18 mouse cellular contexts compared by ENCODE assay signal in the genomic region with DNA sequence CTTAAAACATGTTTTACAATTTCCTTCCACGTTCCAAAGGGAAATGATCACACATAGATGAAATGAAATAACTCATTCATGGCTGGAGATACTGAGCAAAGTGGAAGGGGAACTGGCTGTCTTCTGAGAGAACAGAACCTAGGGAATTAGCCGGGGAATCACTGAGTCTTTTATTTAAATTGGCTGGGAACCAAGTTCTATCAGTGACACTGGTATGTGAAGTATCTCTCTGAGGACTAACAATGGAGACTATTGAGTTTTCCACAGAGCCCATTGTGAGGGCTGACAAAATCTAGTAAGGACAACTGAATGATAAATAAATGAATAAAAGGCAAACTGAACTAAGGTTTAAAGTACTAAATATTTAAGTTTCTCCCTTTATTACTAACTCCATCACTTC.
DNase-seq lines count a peak whose midpoint lies in the region; ATAC-seq and TF ChIP-seq lines count a peak whose summit lies in the region.
"Had no signal": no experiment of that assay in that cellular context is flagged by ENCODE, and none has a peak within 500 bp of the region (broad histone marks: within the 10 kb centered on the region; RNA-seq: fewer than 3 reads in every experiment).

No protein-coding gene starts in this region.

- intact Hi-C loops in left cerebral cortex, adult 2 months (cut with DNase I), result no loop called here

- peak; percentile 75 for ATAC-seq in heart, embryonic 12.5 days (ENCODE audit: insufficient number of reproducible peaks, low FRiP score)
- ATAC-seq in lung, embryonic 16.5 days (ENCODE audit: low read depth), result 0 out of 2 replicates have a peak, but pooled peaks have one; percentile 43

- H3K4me2 ChIP-seq in heart, embryonic 12.5 days, result no peak overlapping the region
- H3K4me2 ChIP-seq in lung, embryonic 16.5 days (ENCODE audit: low read depth, low read length), result no peak overlapping the region
- H3K4me2 ChIP-seq: embryonic facial prominence, embryonic 13.5 days; liver, embryonic 11.5 days; lung, embryonic 15.5 days; neural tube, embryonic 13.5 days had no signal

- no peak for TF ChIP-seq POLR2A in brain, embryonic 14.5 days (IDR thresholded peaks at IDR 0.05; ENCODE audit: borderline replicate concordance, extremely low read depth, insufficient read depth, insufficient read length, poor library complexity, severe bottlenecking)

- H3K4me1 ChIP-seq in heart, embryonic 12.5 days (replicated peaks), result peaks cover 5% of the 10 kb centered on the region; the same call in 1 of the 2 replicates
- H3K4me1 ChIP-seq in lung, embryonic 16.5 days (replicated peaks; ENCODE audit: control insufficient read depth, insufficient read depth, low read length), result no peaks in the 10 kb centered on the region
- H3K4me1 ChIP-seq: embryonic facial prominence, embryonic 13.5 days; limb, embryonic 10.5 days; lung, embryonic 15.5 days had no signal

- H3K27ac ChIP-seq in heart, embryonic 12.5 days (ENCODE audit: poor library complexity, severe bottlenecking), result no peak overlapping the region
- H3K27ac ChIP-seq in lung, embryonic 16.5 days (ENCODE audit: low read length), result no peak overlapping the region
- H3K27ac ChIP-seq in left cerebral cortex, adult 2 months, result no peak overlapping the region
- H3K27ac ChIP-seq: embryonic facial prominence, embryonic 13.5 days; heart, adult 2 months; limb, embryonic 10.5 days; lung, embryonic 15.5 days; neural tube, embryonic 13.5 days had no signal

- WGBS in heart, embryonic 12.5 days, result 13% methylated on average over 2 of the region's 2 CpGs
- 4% methylated on average over 2 of the region's 2 CpGs for WGBS in lung, embryonic 16.5 days

- H3K9ac ChIP-seq in heart, embryonic 12.5 days, result no peak overlapping the region
- H3K9ac ChIP-seq in lung, embryonic 16.5 days (ENCODE audit: low read length), result no peak overlapping the region
- H3K9ac ChIP-seq: embryonic facial prominence, embryonic 13.5 days; lung, embryonic 15.5 days; neural tube, embryonic 13.5 days had no signal

- no peaks in the 10 kb centered on the region for H3K9me3 ChIP-seq in heart, embryonic 12.5 days (replicated peaks)
- H3K9me3 ChIP-seq in lung, embryonic 16.5 days (ENCODE audit: control insufficient read depth, low read length), result no peaks in the 10 kb centered on the region
- H3K9me3 ChIP-seq: embryonic facial prominence, embryonic 13.5 days; limb, embryonic 10.5 days; lung, embryonic 15.5 days; neural tube, embryonic 13.5 days had no signal

- no peaks in the 10 kb centered on the region for H3K27me3 ChIP-seq in heart, embryonic 12.5 days (replicated peaks)
- no peaks in the 10 kb centered on the region for H3K27me3 ChIP-seq in lung, embryonic 16.5 days (ENCODE audit: control insufficient read depth, insufficient read depth, low read depth, low read length)
- H3K27me3 ChIP-seq: embryonic facial prominence, embryonic 13.5 days; lung, embryonic 15.5 days; neural tube, embryonic 13.5 days had no signal

- TF ChIP-seq CTCF in brain, embryonic 14.5 days (IDR thresholded peaks at IDR 0.05; ENCODE audit: borderline replicate concordance, extremely low read depth, insufficient read depth, insufficient read length), result no peak
- TF ChIP-seq CTCF in left cerebral cortex, adult 2 months (IDR thresholded peaks at IDR 0.05), result no peak

- no peak overlapping the region for H3K4me3 ChIP-seq in heart, embryonic 12.5 days
- H3K4me3 ChIP-seq in lung, embryonic 16.5 days (ENCODE audit: low read length), result no peak overlapping the region
- no peak overlapping the region for H3K4me3 ChIP-seq in left cerebral cortex, adult 2 months
- H3K4me3 ChIP-seq: embryonic facial prominence, embryonic 13.5 days; heart, adult 2 months; limb, embryonic 10.5 days; lung, embryonic 15.5 days; neural tube, embryonic 13.5 days had no signal

- DNase-seq in heart, adult 8-10 months (ENCODE audit: low spot score), result no peak
- DNase-seq in lung, adult 18-20 months, result no peak
- DNase-seq in brain, embryonic 14.5 days (ENCODE audit: low read depth), result peak; percentile 70
- DNase-seq in mesoderm, embryonic 11.5 days (ENCODE audit: low read depth, low spot score), result peak; percentile 23
- DNase-seq in left cerebral cortex, adult 2 months (ENCODE audit: extremely low spot score in 1 of 2, low spot score in 2 of 2), result no peak
- DNase-seq: cerebellum, postnatal 10 days; heart, adult 2 months; heart, postnatal 14 days; kidney, adult 9 months; right cerebral cortex, postnatal 4 days; thymus, postnatal 14 days had no signal

- no peaks in the 10 kb centered on the region for H3K36me3 ChIP-seq in heart, embryonic 12.5 days
- no peaks in the 10 kb centered on the region for H3K36me3 ChIP-seq in lung, embryonic 16.5 days (ENCODE audit: control insufficient read depth, insufficient read depth, low read length)
- H3K36me3 ChIP-seq: embryonic facial prominence, embryonic 13.5 days; limb, embryonic 10.5 days; lung, embryonic 15.5 days; neural tube, embryonic 13.5 days had no signal

Comparison
In these comparisons a context has a peak if more than half of its experiments do, and no peak if none do; other contexts are left out.
1. DNase-seq: peak in brain, embryonic 14.5 days (single experiment) and mesoderm, embryonic 11.5 days (single experiment); none in heart, adult 8-10 months (single experiment), lung, adult 18-20 months (0 of 2) and left cerebral cortex, adult 2 months (0 of 2).